Mouse (Mus musculus) embryonic facial prominence, embryonic 12.5 days (tissue): ENCODE measurements at regions not wholly inside any gene's neighbourhood (a gene's known extent, or its start where the extent isn't known, plus 50 kb on each side); places are given as distances from the start of the nearest gene placed in this dataset.

ENCODE experiments used
- ATAC-seq: fragments of 200-750 bp; cut with Nextera tagmentation; 2 replicates; pipeline ENCODE4 v1.8.0; 2017; ENCODE audit not compliant: insufficient number of reproducible peaks, insufficient read depth, low FRiP score, low TSS enrichment
- H3K27ac ChIP-seq: fragments of 300-500 bp; sonication (generic); 2 replicates; pipeline ENCODE4 v1.5.1; 2016; ENCODE audit warnings: mild to moderate bottlenecking
- H3K27me3 ChIP-seq: fragments of 300-500 bp; sonication (generic); 2 replicates; pipeline ENCODE4 v1.6.1; 2016; ENCODE audit warnings: mild to moderate bottlenecking, moderate library complexity
- H3K36me3 ChIP-seq: fragments of 300-500 bp; sonication (generic); 2 replicates; pipeline ENCODE4 v1.6.1; 2016; ENCODE audit warnings: mild to moderate bottlenecking
- H3K4me1 ChIP-seq: fragments of 300-500 bp; sonication (generic); 2 replicates; pipeline ENCODE4 v1.6.1; 2016
- H3K4me2 ChIP-seq: fragments of 300-500 bp; sonication (generic); replicated peaks from 2 replicates; pipeline ENCODE4 v1.6.1; 2016; ENCODE audit warnings: mild to moderate bottlenecking, moderate library complexity
- H3K4me3 ChIP-seq: fragments of 300-500 bp; sonication (generic); 2 replicates; pipeline ENCODE4 v1.5.1; 2016; ENCODE audit warnings: mild to moderate bottlenecking
- H3K9ac ChIP-seq: fragments of 300-500 bp; sonication (generic); 2 replicates; pipeline ENCODE4 v1.6.1; 2016; ENCODE audit warnings: mild to moderate bottlenecking, moderate library complexity
- H3K9me3 ChIP-seq: fragments of 300-500 bp; sonication (generic); 2 replicates; pipeline ENCODE4 v1.6.1; 2016; ENCODE audit warnings: mild to moderate bottlenecking, moderate library complexity
- WGBS: fragments of 180-500 bp; shearing (Covaris S2); methylation state at CpG from one replicate; pipeline ENCODE4 v1.1.7; 2016; 5-methylcytosine and 5-hydroxymethylcytosine counted together

- Histone ChIP-seq H3K27me3 (no peaks in the 10 kb centered on the region), H3K9ac (no peak overlapping the region), H3K27ac (no peak overlapping the region), H3K4me1 (0 out of 2 replicates have a peak, but pooled peaks cover 8% of the 10 kb centered on the region), H3K36me3 (no peaks in the 10 kb centered on the region), H3K4me3 (no peak overlapping the region), H3K9me3 (no peaks in the 10 kb centered on the region), H3K4me2 (no peak overlapping the region)
- ATAC-seq = no peak
- WGBS = 56% methylated on average over 8 of the region's 8 CpGs
These were observed 184.1 kb upstream of the Meis1 start for GRCm38 (mm10) chr11:19202602-19203517.

- 55% methylated on average over 4 of the region's 4 CpGs for WGBS
- H3K4me1 ChIP-seq = 0 out of 2 replicates have a peak, but pooled peaks cover 8% of the 10 kb centered on the region
- no peaks in the 10 kb centered on the region for H3K36me3 ChIP-seq
- no peak overlapping the region for H3K4me2 ChIP-seq
- no peak overlapping the region for H3K27ac ChIP-seq
- H3K9me3 ChIP-seq = no peaks in the 10 kb centered on the region
- H3K4me3 ChIP-seq = no peak overlapping the region
- H3K9ac ChIP-seq = no peak overlapping the region
- ATAC-seq = no peak
- no peaks in the 10 kb centered on the region for H3K27me3 ChIP-seq
These were observed 184.7 kb upstream of the Meis1 start for GRCm38 (mm10) chr11:19203518-19203900.

GRCm38 (mm10) chr11:19203968-19204367 lies 185.2 kb upstream of the Meis1 start:
- Histone ChIP-seq H3K9ac (no peak overlapping the region), H3K4me2 (no peak overlapping the region), H3K36me3 (no peaks in the 10 kb centered on the region), H3K27ac (no peak overlapping the region), H3K4me3 (no peak overlapping the region), H3K9me3 (no peaks in the 10 kb centered on the region), H3K4me1 (0 out of 2 replicates have a peak, but pooled peaks cover 8% of the 10 kb centered on the region), H3K27me3 (no peaks in the 10 kb centered on the region)
- WGBS = 35% methylated on average over 5 of the region's 5 CpGs
- ATAC-seq = no peak

GRCm38 (mm10) chr11:19204521-19204920 lies 185.7 kb upstream of the Meis1 start:
- Histone ChIP-seq H3K27ac (peak overlapping the region; percentile 20), H3K9ac (no peak overlapping the region), H3K27me3 (no peaks in the 10 kb centered on the region), H3K9me3 (no peaks in the 10 kb centered on the region), H3K36me3 (no peaks in the 10 kb centered on the region), H3K4me3 (no peak overlapping the region), H3K4me2 (peak overlapping the region; percentile 10; the same call in 1 of the 2 replicates), H3K4me1 (0 out of 2 replicates have a peak, but pooled peaks cover 8% of the 10 kb centered on the region)
- no peak for ATAC-seq
- 22% methylated on average over 7 of the region's 7 CpGs for WGBS

- Histone ChIP-seq H3K9me3 (no peaks in the 10 kb centered on the region), H3K27ac (peak overlapping the region; percentile 20), H3K9ac (no peak overlapping the region), H3K36me3 (no peaks in the 10 kb centered on the region), H3K27me3 (no peaks in the 10 kb centered on the region), H3K4me2 (no peak overlapping the region), H3K4me3 (no peak overlapping the region), H3K4me1 (0 out of 2 replicates have a peak, but pooled peaks cover 8% of the 10 kb centered on the region)
- ATAC-seq = no peak
These were observed 186.4 kb upstream of the Meis1 start for GRCm38 (mm10) chr11:19205174-19205573.

- Histone ChIP-seq H3K9me3 (no peaks in the 10 kb centered on the region), H3K9ac (no peak overlapping the region), H3K27ac (no peak overlapping the region), H3K4me1 (0 out of 2 replicates have a peak, but pooled peaks cover 4% of the 10 kb centered on the region), H3K36me3 (no peaks in the 10 kb centered on the region), H3K27me3 (no peaks in the 10 kb centered on the region), H3K4me2 (no peak overlapping the region), H3K4me3 (no peak overlapping the region)
- WGBS = 70% methylated on average over 3 of the region's 3 CpGs
- ATAC-seq = no peak
These were observed 200.7 kb upstream of the Meis1 start for GRCm38 (mm10) chr11:19219476-19219875.

- no CpG with 5 or more reads among the region's 1 CpGs for WGBS
- ATAC-seq = no peak
- Histone ChIP-seq H3K36me3 (no peaks in the 10 kb centered on the region), H3K27ac (no peak overlapping the region), H3K4me1 (peaks cover 4% of the 10 kb centered on the region; the same call in 1 of the 2 replicates), H3K4me3 (no peak overlapping the region), H3K27me3 (no peaks in the 10 kb centered on the region), H3K9me3 (no peaks in the 10 kb centered on the region), H3K4me2 (no peak overlapping the region), H3K9ac (no peak overlapping the region)
These were observed 202.7 kb upstream of the Meis1 start for GRCm38 (mm10) chr11:19221442-19221841.

GRCm38 (mm10) chr11:19226756-19227155 lies 208.0 kb upstream of the Meis1 start:
- no peak overlapping the region for H3K27ac ChIP-seq
- H3K36me3 ChIP-seq = no peaks in the 10 kb centered on the region
- H3K4me2 ChIP-seq = no peak overlapping the region
- peaks cover 10% of the 10 kb centered on the region; the same call in 1 of the 2 replicates for H3K4me1 ChIP-seq
- 71% methylated on average over 2 of the region's 2 CpGs for WGBS
- H3K27me3 ChIP-seq = no peaks in the 10 kb centered on the region
- H3K9ac ChIP-seq = no peak overlapping the region
- no peaks in the 10 kb centered on the region for H3K9me3 ChIP-seq
- no peak for ATAC-seq
- no peak overlapping the region for H3K4me3 ChIP-seq

- no peaks in the 10 kb centered on the region for H3K36me3 ChIP-seq
- H3K27me3 ChIP-seq = no peaks in the 10 kb centered on the region
- H3K4me1 ChIP-seq = peaks cover 10% of the 10 kb centered on the region; the same call in 1 of the 2 replicates
- H3K9ac ChIP-seq = no peak overlapping the region
- no peak overlapping the region for H3K27ac ChIP-seq
- no peak overlapping the region for H3K4me2 ChIP-seq
- H3K9me3 ChIP-seq = no peaks in the 10 kb centered on the region
- H3K4me3 ChIP-seq = no peak overlapping the region
- WGBS = 20% methylated on average over 4 of the region's 4 CpGs
- ATAC-seq = peak; percentile 22; the same call in 1 of the 2 replicates
These were observed 208.9 kb upstream of the Meis1 start for GRCm38 (mm10) chr11:19227716-19228115.

- 82% methylated on average over 11 of the region's 11 CpGs for WGBS
- no peak overlapping the region for H3K4me2 ChIP-seq
- no peaks in the 10 kb centered on the region for H3K4me1 ChIP-seq
- no peak overlapping the region for H3K9ac ChIP-seq
- H3K27ac ChIP-seq = no peak overlapping the region
- no peaks in the 10 kb centered on the region for H3K27me3 ChIP-seq
- H3K4me3 ChIP-seq = no peak overlapping the region
- H3K9me3 ChIP-seq = no peaks in the 10 kb centered on the region
- no peaks in the 10 kb centered on the region for H3K36me3 ChIP-seq
- ATAC-seq = no peak
These were observed 227.8 kb upstream of the Meis1 start for GRCm38 (mm10) chr11:19246390-19247114.

- H3K27me3 ChIP-seq = no peaks in the 10 kb centered on the region
- H3K4me3 ChIP-seq = no peak overlapping the region
- no peaks in the 10 kb centered on the region for H3K36me3 ChIP-seq
- no peak overlapping the region for H3K4me2 ChIP-seq
- H3K27ac ChIP-seq = no peak overlapping the region
- no peak for ATAC-seq
- H3K4me1 ChIP-seq = peaks cover 5% of the 10 kb centered on the region; the same call in 1 of the 2 replicates
- no peaks in the 10 kb centered on the region for H3K9me3 ChIP-seq
- no peak overlapping the region for H3K9ac ChIP-seq
- WGBS = 43% methylated on average over 5 of the region's 5 CpGs
These were observed 234.8 kb upstream of the Meis1 start for GRCm38 (mm10) chr11:19253605-19254004.
